Mouse (Mus musculus) cerebellum, postnatal 14 days (tissue): ENCODE measurements around the gene Akr1c19.
"Not testable (repeated sequence)": the region's sequence is repeated elsewhere in the genome, so short reads cannot be mapped to it uniquely, and the experiment has no call there.

ENCODE experiments used
- DNase-seq, 2 experiments: peaks; one replicate each; pipeline ENCODE4 v3.0.0; 2021; ENCODE audit warnings: mixed read lengths in 2 of 2

Gene Akr1c19

DNA sequence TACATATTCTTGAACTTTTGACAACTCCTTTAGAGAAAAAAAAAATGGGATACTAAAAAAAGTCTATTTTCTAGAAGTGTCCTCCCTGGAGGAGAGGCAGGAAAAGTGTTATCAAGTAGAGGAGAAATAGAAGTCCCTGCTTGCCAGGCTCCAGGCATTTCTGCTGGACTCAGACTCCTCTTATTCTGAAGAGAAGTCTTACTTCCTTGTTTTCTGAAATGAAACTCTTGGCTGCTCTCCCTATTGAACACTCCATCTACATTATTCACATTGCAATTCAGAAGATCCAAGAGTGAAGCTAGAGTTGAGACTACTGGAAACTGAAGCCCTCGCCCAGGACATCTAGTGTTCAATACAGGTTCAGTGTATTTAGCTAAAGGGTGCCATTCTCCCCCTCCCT, at the start of gene Akr1c19:
Akr1c19 (plus strand) TSS at position 260 of the 400 bp plus-strand sequence.
- DNase-seq: no peak

- DNase-seq: not testable (repeated sequence)
Observed at GRCm38 (mm10) chr13:4181321-4181720, 47.2 kb upstream of the Akr1c19 start.

- DNase-seq: no peak
Observed at GRCm38 (mm10) chr13:4183116-4183515, 45.4 kb upstream of the Akr1c19 start.

GRCm38 (mm10) chr13:4186641-4187411, 41.7 kb upstream of the Akr1c19 start:
- DNase-seq: peak; percentile 4 to 8

DNA sequence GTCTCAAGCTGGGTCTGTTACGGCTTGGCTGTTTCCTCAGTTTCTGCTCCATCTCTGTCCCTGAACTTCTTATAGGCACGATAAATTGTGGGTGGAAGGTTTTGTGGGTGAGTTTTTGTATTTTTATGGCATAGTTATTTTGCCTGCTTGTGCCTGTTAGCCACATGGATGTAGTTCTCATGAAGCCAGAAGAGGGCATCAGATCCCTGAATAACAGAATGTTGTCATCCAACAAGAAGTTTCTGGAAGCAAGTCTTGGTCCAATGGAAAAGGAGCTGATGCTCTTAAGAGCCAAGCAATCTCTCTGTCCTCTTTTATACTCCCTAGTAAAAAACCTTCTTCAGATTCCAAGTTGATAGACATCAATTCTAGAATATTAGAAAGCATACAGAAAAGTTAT, 40.3 kb upstream of the Akr1c19 start:
- DNase-seq: no peak

DNA sequence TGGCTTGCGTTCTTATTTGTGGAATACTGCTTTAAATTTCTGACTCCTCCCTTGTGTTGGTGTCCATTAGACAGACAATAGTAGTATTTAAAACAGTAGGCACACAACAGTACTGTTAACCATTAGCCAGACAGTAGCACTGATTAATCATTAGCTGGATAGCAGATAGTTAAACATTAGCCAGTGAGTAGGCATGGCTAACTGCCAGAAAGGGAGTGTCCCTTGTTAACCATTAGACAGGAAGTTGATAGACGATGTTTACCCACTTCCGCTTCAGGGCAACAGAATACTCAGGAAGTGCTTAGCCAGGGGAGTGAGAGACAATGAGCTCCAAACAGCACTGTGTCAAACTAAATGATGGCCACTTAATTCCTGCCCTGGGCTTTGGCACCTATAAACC, 37.6 kb upstream of the Akr1c19 start, which contains the start of gene Akr1c13:
Akr1c13 (plus strand) TSS at position 247 of the 400 bp plus-strand sequence.
- no peak for DNase-seq

- no peak for DNase-seq
Observed at GRCm38 (mm10) chr13:4192511-4192910, 36.0 kb upstream of the Akr1c19 start.

DNA sequence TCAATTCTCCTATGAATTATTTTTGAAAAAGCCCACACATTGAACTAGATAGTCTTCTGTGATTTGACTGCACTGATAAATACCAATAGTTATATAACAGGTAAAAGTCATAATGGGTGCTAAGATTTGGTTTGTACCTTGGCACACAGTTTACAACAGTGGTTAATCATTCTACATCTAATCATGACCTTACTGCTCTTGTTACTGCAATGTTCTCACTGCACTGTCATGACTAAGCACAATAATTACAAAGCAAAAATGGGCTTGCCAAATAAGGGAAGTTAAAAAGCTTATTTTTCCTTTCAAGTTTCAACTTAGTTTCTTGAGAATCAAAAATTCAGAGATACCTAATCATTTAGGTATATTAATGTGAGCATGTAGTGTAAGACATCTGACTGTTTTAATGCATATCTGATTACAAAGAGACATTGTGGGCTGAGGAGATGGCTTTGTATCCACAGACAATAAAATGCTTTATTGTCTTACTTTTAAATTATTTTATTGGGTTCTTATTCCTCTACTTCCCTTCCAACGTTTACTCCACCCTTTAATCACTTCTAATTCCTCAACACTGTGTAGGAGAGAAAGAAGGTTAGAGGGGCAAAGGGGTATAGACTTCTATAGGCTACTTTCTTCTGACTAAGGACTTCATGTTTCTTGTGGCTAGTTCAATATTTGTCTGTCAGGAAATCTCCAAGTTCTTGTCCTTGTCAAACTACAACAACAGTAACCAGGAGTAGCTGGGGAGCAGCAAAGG, 22.2 kb upstream of the Akr1c19 start:
- DNase-seq: no peak

DNA sequence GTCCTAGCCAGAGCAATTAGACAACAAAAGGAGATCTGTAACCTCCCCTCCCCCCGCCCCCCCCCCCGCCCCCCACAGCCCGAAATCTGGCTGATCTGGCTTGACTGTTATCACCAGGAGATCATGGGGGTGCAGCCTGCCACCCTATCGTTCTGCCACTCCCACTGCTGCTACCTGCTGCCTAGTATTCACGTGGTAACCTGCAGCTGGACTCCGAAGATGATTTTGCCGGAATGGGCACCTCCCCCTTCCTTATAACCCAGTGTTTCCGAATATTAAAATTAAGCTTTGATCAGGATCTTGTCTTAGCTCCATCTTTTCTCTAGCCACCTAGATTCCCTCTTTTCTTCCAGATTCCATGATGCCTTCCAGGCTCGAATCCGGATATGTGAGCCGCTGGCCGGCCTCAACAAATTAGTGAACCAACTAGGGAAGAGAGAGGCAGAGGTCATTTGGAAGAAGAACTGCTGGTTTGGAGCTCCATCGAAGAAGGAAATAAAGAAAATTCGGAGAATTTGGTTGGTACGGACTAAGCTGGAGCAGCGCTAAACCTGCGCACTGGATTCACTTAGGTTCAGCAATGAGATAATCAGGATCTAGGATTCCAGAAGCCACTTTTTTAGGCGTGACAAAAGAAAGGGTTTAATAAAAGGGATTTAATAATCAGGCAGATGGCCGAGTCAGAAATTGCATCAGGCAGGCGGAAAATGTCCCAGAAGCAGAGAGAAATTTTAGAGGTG, 16.8 kb upstream of the Akr1c19 start:
- DNase-seq: no peak

GRCm38 (mm10) chr13:4212309-4212708, 16.2 kb upstream of the Akr1c19 start:
- peak; percentile 7 to 13 for DNase-seq

DNA sequence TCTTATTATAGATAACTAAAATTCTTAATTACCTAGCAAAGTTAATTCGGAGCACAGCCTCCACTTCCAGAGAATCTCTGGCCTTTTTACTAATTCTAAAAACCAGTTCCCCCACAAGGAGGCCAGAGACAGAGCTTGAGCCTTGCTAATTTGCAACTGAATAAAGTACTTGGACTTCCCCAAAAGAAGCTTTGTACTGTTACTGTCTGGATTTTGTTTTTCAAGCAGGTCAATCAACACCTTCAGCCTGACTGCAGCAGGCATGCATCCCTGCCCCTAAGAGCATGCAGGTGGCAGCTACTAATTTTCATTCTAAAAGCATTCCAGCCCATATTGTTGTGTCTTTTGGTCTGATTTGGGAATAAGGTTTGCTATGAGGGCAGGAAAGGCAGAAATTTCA, 13.0 kb upstream of the Akr1c19 start:
- DNase-seq: not testable (repeated sequence)

DNA sequence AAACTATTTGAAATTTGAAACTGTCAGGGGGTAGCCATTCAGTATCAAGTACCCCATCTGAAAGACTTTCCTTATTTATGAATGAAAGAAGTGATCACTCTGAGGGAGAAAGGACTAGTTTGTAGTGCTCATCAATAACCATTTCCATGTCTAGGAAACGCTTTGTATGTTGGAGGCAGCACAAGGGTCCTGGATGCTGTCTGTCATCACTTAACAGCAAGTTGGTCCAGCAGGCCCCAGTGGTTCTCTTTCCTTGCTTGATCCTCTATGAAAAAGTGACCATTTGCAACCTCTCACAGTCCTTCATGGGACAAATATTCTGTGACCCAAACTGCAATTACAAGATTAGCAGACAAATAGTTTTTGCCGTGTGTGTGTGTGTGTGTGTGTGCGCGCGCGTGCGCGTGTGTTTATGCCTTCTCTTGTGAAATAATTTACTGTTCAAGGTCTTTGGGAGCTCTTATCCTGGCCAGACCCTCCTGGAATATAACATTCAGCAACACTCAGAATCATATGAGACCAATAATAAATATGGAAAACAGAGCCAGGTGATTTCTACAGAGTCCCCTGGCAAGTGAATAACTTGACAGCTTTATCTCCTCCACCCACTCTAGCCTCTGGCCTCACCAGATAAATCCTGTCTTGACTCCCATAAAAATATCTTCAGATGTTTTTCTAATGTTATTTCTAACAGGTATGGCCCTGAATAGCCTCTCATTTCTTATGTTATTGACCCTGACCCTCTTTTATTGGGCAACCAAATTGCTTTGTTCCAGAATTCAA, 2.5 kb downstream of the Akr1c19 start:
- DNase-seq: no peak

GRCm38 (mm10) chr13:4233135-4233534, 4.6 kb downstream of the Akr1c19 start:
- DNase-seq: no peak

DNA sequence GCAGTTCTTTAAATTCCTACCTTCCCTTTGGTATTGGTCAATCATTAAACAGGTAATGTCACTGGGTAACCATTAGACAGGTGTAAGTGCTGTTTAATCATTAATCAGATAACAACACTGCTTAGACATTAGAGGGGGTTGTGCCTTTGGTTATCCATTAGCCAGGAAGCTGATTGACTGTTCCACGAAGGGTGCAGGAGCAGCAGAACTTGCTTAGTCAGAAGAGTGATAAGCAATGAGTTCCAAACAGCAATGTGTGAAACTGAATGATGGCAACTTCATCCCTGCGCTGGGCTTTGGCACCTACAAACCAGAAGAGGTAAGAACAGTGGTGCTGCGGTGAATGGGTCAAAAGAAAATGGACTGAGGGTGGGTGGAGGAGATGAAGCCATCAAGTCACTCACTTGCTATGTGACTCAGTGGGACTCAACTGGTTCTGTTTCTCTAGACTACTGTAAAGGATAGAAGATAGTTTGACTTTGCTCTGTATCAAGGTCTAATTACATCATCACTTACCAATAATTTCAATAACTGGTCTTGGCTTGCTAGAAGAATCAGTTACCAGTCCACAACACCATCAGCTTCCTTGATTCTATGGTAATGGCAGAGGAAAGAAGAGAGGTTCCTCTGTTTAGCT, 5.2 kb downstream of the Akr1c19 start:
- no peak for DNase-seq

DNA sequence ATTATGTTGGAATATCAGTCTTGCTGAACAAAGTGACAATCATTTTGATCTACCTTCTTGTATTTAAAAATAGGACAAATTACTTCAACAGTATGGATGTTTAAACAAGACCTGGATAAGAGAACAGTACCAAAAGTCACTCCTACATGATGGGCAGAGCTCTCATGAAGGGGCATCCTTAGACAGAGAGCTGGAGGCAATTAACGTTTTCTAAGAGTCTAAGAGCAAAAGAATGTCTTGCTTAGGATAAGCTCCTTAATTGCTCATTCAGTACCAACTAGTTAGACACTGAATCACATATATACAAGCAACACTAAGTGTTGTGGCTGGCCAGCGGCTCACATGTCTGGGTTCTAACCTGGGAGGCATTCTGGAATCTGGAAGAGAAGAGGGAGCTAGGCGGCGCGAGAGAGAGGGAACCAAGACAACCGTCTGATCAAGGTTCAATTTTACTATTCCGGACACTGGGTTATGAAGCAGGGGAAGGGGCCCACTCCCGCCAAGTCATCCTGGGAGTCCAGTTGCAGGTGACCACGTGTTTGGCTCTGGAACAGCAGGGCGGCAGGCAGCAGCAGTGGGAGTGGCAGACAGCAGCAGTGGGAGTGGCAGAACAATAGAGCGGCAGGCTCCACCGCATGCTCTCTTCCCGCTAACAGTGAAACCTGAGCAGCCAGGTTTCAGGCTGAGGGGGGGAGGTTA, 16.5 kb downstream of the Akr1c19 start:
- DNase-seq: peak; percentile 0 to 2

DNA sequence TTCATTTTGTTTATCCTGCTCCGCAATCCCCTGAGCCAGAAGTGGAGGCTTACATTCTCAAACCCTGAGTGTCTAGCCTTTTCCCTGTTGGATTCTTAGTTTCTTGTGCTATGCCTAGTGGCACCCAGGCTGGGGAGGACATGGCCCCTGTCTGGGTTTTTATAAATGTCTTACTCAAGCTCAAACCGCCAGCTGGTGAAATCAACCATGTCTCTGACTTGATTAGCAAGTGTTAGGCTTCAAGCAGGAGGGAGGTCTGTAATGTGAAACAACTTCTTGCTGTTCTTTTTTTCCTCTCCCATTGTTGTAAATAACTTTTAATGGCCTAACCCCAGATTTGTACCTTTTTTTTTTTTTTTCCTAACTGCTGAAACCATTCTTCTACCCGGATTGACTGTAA, 20.8 kb downstream of the Akr1c19 start:
- DNase-seq: no peak

DNA sequence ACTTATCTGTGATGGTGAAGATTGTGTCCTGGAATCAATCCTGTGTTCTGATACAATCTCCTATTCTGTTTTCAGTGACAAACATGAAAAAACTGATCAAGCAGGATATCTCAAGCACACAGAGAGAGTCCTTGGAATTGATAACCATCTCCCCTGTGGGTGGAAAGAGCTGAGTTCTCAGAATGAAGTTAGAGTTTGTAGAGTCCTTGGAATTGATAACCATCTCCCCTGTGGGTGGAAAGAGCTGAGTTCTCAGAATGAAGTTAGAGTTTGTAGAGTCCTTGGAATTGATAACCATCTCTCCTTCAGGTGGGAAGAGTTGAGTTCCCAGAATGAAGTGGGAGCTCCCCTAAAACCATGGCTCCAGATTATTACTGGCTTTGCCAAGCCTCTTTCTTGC, 28.4 kb downstream of the Akr1c19 start:
- DNase-seq: not testable (repeated sequence)

DNA sequence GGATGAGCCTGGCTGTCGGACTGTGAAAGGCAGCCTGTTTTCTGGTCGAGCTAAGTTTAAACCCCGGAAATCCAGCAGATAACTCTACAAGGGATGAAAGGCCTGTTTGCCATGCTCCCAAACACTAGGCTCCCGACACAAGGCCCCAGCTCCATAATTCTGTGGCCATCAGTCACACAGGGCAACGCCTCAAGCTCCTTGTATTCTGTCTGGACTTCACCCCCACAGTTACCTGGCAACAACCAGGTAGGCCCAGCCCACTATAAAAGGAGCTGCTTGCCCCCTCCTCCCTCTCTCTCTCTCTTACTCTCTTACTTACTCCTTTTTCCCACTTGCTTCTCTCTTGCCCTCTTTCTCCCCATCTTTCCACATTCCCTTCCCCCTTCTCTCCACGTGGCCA, 28.8 kb downstream of the Akr1c19 start:
- DNase-seq: no peak

- DNase-seq: no peak
Observed at GRCm38 (mm10) chr13:4264612-4265011, 36.1 kb downstream of the Akr1c19 start.

DNA sequence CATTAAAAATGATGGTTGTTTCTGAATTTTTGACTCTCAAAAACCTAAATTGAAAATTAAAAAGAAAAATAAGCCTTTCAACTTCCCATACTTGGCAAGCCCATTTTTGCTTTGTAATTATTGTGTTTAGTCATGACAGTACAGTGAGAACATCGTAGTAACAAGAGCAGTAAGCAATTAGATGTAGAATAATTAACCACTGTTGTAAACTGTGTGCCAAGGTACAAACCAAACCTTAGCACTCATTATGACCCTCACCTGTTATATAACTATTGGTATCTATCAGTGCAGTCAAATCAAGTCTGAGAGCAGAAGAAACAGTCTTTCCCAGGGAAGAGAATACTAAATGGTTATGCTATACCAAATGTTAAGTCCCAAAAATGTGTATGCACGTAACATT, 36.5 kb downstream of the Akr1c19 start:
- DNase-seq: no peak

DNA sequence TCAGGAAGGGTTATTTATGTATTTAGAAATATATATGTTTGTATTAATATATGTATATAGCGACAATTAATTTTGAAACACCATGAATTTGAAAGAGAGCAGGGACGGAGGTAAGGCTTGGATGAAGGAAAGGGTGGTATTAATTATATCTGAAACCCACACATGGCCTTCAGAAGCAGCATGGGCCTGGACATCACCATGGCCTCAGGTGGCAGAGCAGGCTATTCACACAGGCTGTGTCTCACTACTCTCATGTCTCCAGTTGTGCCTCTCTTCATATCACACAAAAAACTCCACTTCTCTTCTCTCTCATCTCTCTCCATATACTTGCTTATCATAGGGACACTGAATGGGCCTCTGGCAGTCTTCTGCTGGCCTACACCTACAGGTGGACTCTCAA, 37.0 kb downstream of the Akr1c19 start:
- DNase-seq: not testable (repeated sequence)
